Mouse (Mus musculus) spleen, postnatal 10 days (tissue): ENCODE results near the gene Sppl2c.
A peak's percentile ranks its signal among the peaks of the same experiment; 100 is the strongest.

ENCODE experiments used
- DNase-seq, 2 experiments: peaks; one replicate each; pipeline ENCODE4 v3.0.0; 2021 to 2022; ENCODE audit warnings: low spot score in 2 of 2

Gene Sppl2c

GRCm38 (mm10) chr11:104186135-104186836 lies at the start of gene Sppl2c:
TSS of gene Sppl2c (plus strand) at chr11:104186327.
- DNase-seq = no peak

GRCm38 (mm10) chr11:104138976-104139375 lies 47.2 kb upstream of the Sppl2c start:
- no peak for DNase-seq

GRCm38 (mm10) chr11:104144930-104145329 lies 41.2 kb upstream of the Sppl2c start:
- no peak for DNase-seq

- no peak for DNase-seq
Measured at GRCm38 (mm10) chr11:104148787-104149186, 37.3 kb upstream of the Sppl2c start.

GRCm38 (mm10) chr11:104150911-104151310 lies 35.2 kb upstream of the Sppl2c start:
- DNase-seq = no peak

- DNase-seq = no peak
Measured at GRCm38 (mm10) chr11:104154332-104154731, 31.8 kb upstream of the Sppl2c start.

- no peak for DNase-seq
Measured at GRCm38 (mm10) chr11:104154820-104155635, 31.1 kb upstream of the Sppl2c start.

- no peak for DNase-seq
Measured at GRCm38 (mm10) chr11:104155899-104156298, 30.2 kb upstream of the Sppl2c start.

- no peak for DNase-seq
Measured at GRCm38 (mm10) chr11:104156391-104156790, 29.7 kb upstream of the Sppl2c start.

- peak in 1 of 2 experiments; percentile 44 for DNase-seq
Measured at GRCm38 (mm10) chr11:104157603-104158259, 28.4 kb upstream of the Sppl2c start.

- DNase-seq = no peak
Measured at GRCm38 (mm10) chr11:104158260-104158907, 27.7 kb upstream of the Sppl2c start.

- no peak for DNase-seq
Measured at GRCm38 (mm10) chr11:104159769-104160272, 26.3 kb upstream of the Sppl2c start.

GRCm38 (mm10) chr11:104161153-104161552 lies 25.0 kb upstream of the Sppl2c start:
- DNase-seq = no peak

- no peak for DNase-seq
Measured at GRCm38 (mm10) chr11:104164257-104164656, 21.9 kb upstream of the Sppl2c start.

GRCm38 (mm10) chr11:104171281-104171781 lies 14.8 kb upstream of the Sppl2c start:
- peak; percentile 51 to 67 for DNase-seq

- no peak for DNase-seq
Measured at GRCm38 (mm10) chr11:104178893-104179292, 7.2 kb upstream of the Sppl2c start.

GRCm38 (mm10) chr11:104179804-104180203 lies 6.3 kb upstream of the Sppl2c start:
- DNase-seq = no peak

- DNase-seq = no peak
Measured at GRCm38 (mm10) chr11:104182141-104182540, 4.0 kb upstream of the Sppl2c start.

GRCm38 (mm10) chr11:104186837-104187150 lies 667 bp downstream of the Sppl2c start:
- no peak for DNase-seq

GRCm38 (mm10) chr11:104187766-104188165 lies 1.6 kb downstream of the Sppl2c start:
- no peak for DNase-seq

GRCm38 (mm10) chr11:104190008-104190407 lies 3.9 kb downstream of the Sppl2c start:
- no peak for DNase-seq

- DNase-seq = no peak
Measured at GRCm38 (mm10) chr11:104195382-104195781, 9.3 kb downstream of the Sppl2c start.
